Mouse (Mus musculus): ENCODE results near the gene Ankrd66. TPM values are rescaled to one million over a fixed set of nuclear protein-coding genes. Genes with fewer than 3 reads are reported as not detected.
"Not testable (repeated sequence)": the region's sequence is repeated elsewhere in the genome, so short reads cannot be mapped to it uniquely, and the experiment has no call there.

Ankrd66 gene
- polyA plus RNA-seq, 1 experiment, result 0.22 TPM

GRCm38 (mm10) chr17:43558678-43559077 is 15.2 kb upstream of the Ankrd66 start:
- H3K36me3 ChIP-seq (ENCODE audit: control insufficient read depth, insufficient read depth, low read length), result no peaks in the 10 kb centered on the region
- no peak overlapping the region for H3K27ac ChIP-seq (ENCODE audit: control insufficient read depth, insufficient read depth, low read depth, low read length)
- H3K4me3 ChIP-seq (ENCODE audit: control insufficient read depth, low read depth, low read length), result no peak overlapping the region
- H3K27me3 ChIP-seq (ENCODE audit: control insufficient read depth, insufficient read depth, low read length), result no peaks in the 10 kb centered on the region
- H3K4me1 ChIP-seq (ENCODE audit: control insufficient read depth, insufficient read depth, low read length), result no peaks in the 10 kb centered on the region; the same call in 1 of the 2 replicates
- TF ChIP-seq POLR2A (IDR thresholded peaks at IDR 0.05; ENCODE audit: control insufficient read depth, low read depth, low read length) (no peak), CTCF (IDR thresholded peaks at IDR 0.05; ENCODE audit: control insufficient read depth, insufficient read depth, insufficient replicate concordance, low read depth, low read length) (no peak)

GRCm38 (mm10) chr17:43557541-43558090 is 14.2 kb upstream of the Ankrd66 start:
- no peak overlapping the region for H3K4me3 ChIP-seq (ENCODE audit: control insufficient read depth, low read depth, low read length)
- H3K27me3 ChIP-seq (ENCODE audit: control insufficient read depth, insufficient read depth, low read length), result no peaks in the 10 kb centered on the region
- H3K27ac ChIP-seq (ENCODE audit: control insufficient read depth, insufficient read depth, low read depth, low read length), result no peak overlapping the region
- TF ChIP-seq POLR2A (IDR thresholded peaks at IDR 0.05; ENCODE audit: control insufficient read depth, low read depth, low read length), result no peak
- no peak for TF ChIP-seq CTCF (IDR thresholded peaks at IDR 0.05; ENCODE audit: control insufficient read depth, insufficient read depth, insufficient replicate concordance, low read depth, low read length)
- H3K36me3 ChIP-seq (ENCODE audit: control insufficient read depth, insufficient read depth, low read length), result no peaks in the 10 kb centered on the region
- H3K4me1 ChIP-seq (ENCODE audit: control insufficient read depth, insufficient read depth, low read length), result no peaks in the 10 kb centered on the region; the same call in 1 of the 2 replicates

GRCm38 (mm10) chr17:43557104-43557503 is 13.7 kb upstream of the Ankrd66 start:
- TF ChIP-seq CTCF (IDR thresholded peaks at IDR 0.05; ENCODE audit: control insufficient read depth, insufficient read depth, insufficient replicate concordance, low read depth, low read length) (no peak), POLR2A (IDR thresholded peaks at IDR 0.05; ENCODE audit: control insufficient read depth, low read depth, low read length) (no peak)
- Histone ChIP-seq H3K4me3 (ENCODE audit: control insufficient read depth, low read depth, low read length) (no peak overlapping the region), H3K27ac (ENCODE audit: control insufficient read depth, insufficient read depth, low read depth, low read length) (no peak overlapping the region), H3K27me3 (ENCODE audit: control insufficient read depth, insufficient read depth, low read length) (no peaks in the 10 kb centered on the region), H3K4me1 (ENCODE audit: control insufficient read depth, insufficient read depth, low read length) (no peaks in the 10 kb centered on the region; the same call in 1 of the 2 replicates), H3K36me3 (ENCODE audit: control insufficient read depth, insufficient read depth, low read length) (no peaks in the 10 kb centered on the region)

- H3K4me3 ChIP-seq (ENCODE audit: control insufficient read depth, low read depth, low read length), result no peak overlapping the region
- TF ChIP-seq POLR2A (IDR thresholded peaks at IDR 0.05; ENCODE audit: control insufficient read depth, low read depth, low read length), result no peak
- TF ChIP-seq CTCF (IDR thresholded peaks at IDR 0.05; ENCODE audit: control insufficient read depth, insufficient read depth, insufficient replicate concordance, low read depth, low read length), result no peak
- H3K27ac ChIP-seq (ENCODE audit: control insufficient read depth, insufficient read depth, low read depth, low read length), result no peak overlapping the region
- no peaks in the 10 kb centered on the region for H3K36me3 ChIP-seq (ENCODE audit: control insufficient read depth, insufficient read depth, low read length)
- H3K27me3 ChIP-seq (ENCODE audit: control insufficient read depth, insufficient read depth, low read length), result no peaks in the 10 kb centered on the region
- no peaks in the 10 kb centered on the region; the same call in 1 of the 2 replicates for H3K4me1 ChIP-seq (ENCODE audit: control insufficient read depth, insufficient read depth, low read length)
These were observed 11.3 kb upstream of the Ankrd66 start for GRCm38 (mm10) chr17:43554516-43555403.

- Histone ChIP-seq H3K27ac (ENCODE audit: control insufficient read depth, insufficient read depth, low read depth, low read length) (no peak overlapping the region), H3K4me1 (ENCODE audit: control insufficient read depth, insufficient read depth, low read length) (no peaks in the 10 kb centered on the region), H3K27me3 (ENCODE audit: control insufficient read depth, insufficient read depth, low read length) (no peaks in the 10 kb centered on the region), H3K36me3 (ENCODE audit: control insufficient read depth, insufficient read depth, low read length) (no peaks in the 10 kb centered on the region), H3K4me3 (ENCODE audit: control insufficient read depth, low read depth, low read length) (no peak overlapping the region)
- TF ChIP-seq POLR2A (IDR thresholded peaks at IDR 0.05; ENCODE audit: control insufficient read depth, low read depth, low read length), result no peak
- no peak for TF ChIP-seq CTCF (IDR thresholded peaks at IDR 0.05; ENCODE audit: control insufficient read depth, insufficient read depth, insufficient replicate concordance, low read depth, low read length)
These were observed 7.7 kb upstream of the Ankrd66 start for GRCm38 (mm10) chr17:43551122-43551630.

GRCm38 (mm10) chr17:43544040-43544439 is 601 bp upstream of the Ankrd66 start:
- Histone ChIP-seq H3K4me3 (ENCODE audit: control insufficient read depth, low read depth, low read length) (no peak overlapping the region), H3K27ac (ENCODE audit: control insufficient read depth, insufficient read depth, low read depth, low read length) (no peak overlapping the region), H3K36me3 (ENCODE audit: control insufficient read depth, insufficient read depth, low read length) (no peaks in the 10 kb centered on the region), H3K27me3 (ENCODE audit: control insufficient read depth, insufficient read depth, low read length) (no peaks in the 10 kb centered on the region), H3K4me1 (ENCODE audit: control insufficient read depth, insufficient read depth, low read length) (no peaks in the 10 kb centered on the region)
- TF ChIP-seq CTCF (IDR thresholded peaks at IDR 0.05; ENCODE audit: control insufficient read depth, insufficient read depth, insufficient replicate concordance, low read depth, low read length) (no peak), POLR2A (IDR thresholded peaks at IDR 0.05; ENCODE audit: control insufficient read depth, low read depth, low read length) (no peak)

GRCm38 (mm10) chr17:43538767-43539166 is 4.7 kb downstream of the Ankrd66 start:
- no peak for TF ChIP-seq CTCF (IDR thresholded peaks at IDR 0.05; ENCODE audit: control insufficient read depth, insufficient read depth, insufficient replicate concordance, low read depth, low read length)
- no peak for TF ChIP-seq POLR2A (IDR thresholded peaks at IDR 0.05; ENCODE audit: control insufficient read depth, low read depth, low read length)
- no peaks in the 10 kb centered on the region for H3K36me3 ChIP-seq (ENCODE audit: control insufficient read depth, insufficient read depth, low read length)
- no peak overlapping the region for H3K27ac ChIP-seq (ENCODE audit: control insufficient read depth, insufficient read depth, low read depth, low read length)
- peaks cover 3% of the 10 kb centered on the region; the same call in 1 of the 2 replicates for H3K4me1 ChIP-seq (ENCODE audit: control insufficient read depth, insufficient read depth, low read length)
- H3K27me3 ChIP-seq (ENCODE audit: control insufficient read depth, insufficient read depth, low read length), result no peaks in the 10 kb centered on the region
- H3K4me3 ChIP-seq (ENCODE audit: control insufficient read depth, low read depth, low read length), result no peak overlapping the region

- not testable (repeated sequence) for H3K4me3 ChIP-seq (ENCODE audit: control insufficient read depth, low read depth, low read length); H3K36me3 ChIP-seq (ENCODE audit: control insufficient read depth, insufficient read depth, low read length); H3K4me1 ChIP-seq (ENCODE audit: control insufficient read depth, insufficient read depth, low read length); H3K27me3 ChIP-seq (ENCODE audit: control insufficient read depth, insufficient read depth, low read length); H3K27ac ChIP-seq (ENCODE audit: control insufficient read depth, insufficient read depth, low read depth, low read length)
These were observed 6.6 kb downstream of the Ankrd66 start for GRCm38 (mm10) chr17:43536841-43537240.
